Mouse (Mus musculus) E14TG2a.4 (cell line): ENCODE data around the gene Angel1.

ENCODE experiments used
- CTCF ChIP-seq: conservative IDR thresholded peaks from 2 replicates; pipeline ENCODE4 v1.5.1; 2014; ENCODE audit warnings: low read length
- POU5F1 ChIP-seq: IDR thresholded peaks from 2 replicates; pipeline ENCODE4 v1.6.1; 2014; ENCODE audit warnings: low read length, borderline replicate concordance

- no peak for TF ChIP-seq POU5F1
- TF ChIP-seq CTCF: no peak
Measured at GRCm38 (mm10) chr12:86652570-86653041, 73.7 kb downstream of the Angel1 start.
